Mouse (Mus musculus) stomach, embryonic 14.5 days (tissue): ENCODE results near the gene Hrg. TPM values are rescaled to one million over a fixed set of nuclear protein-coding genes. Genes with fewer than 3 reads are reported as not detected.
"Not testable (repeated sequence)": the region's sequence is repeated elsewhere in the genome, so short reads cannot be mapped to it uniquely, and the experiment has no call there.

Experiments used
- ATAC-seq: fragments of 200-750 bp; cut with Nextera tagmentation; 2 replicates; pipeline ENCODE4 v1.8.0; 2017; ENCODE audit warnings: low read depth, moderate TSS enrichment; ENCODE audit not compliant: insufficient number of reproducible peaks, insufficient read depth, low FRiP score
- H3K27ac ChIP-seq: fragments of 300-500 bp; sonication (generic); 2 replicates; pipeline ENCODE4 v1.5.1; 2014; ENCODE audit warnings: mild to moderate bottlenecking, low read length, moderate library complexity, mixed read lengths
- H3K27me3 ChIP-seq: fragments of 300-500 bp; sonication (generic); 2 replicates; pipeline ENCODE4 v1.6.1; 2014; ENCODE audit warnings: low read length, control low read depth, mixed read lengths; ENCODE audit not compliant: control insufficient read depth, insufficient read depth
- H3K36me3 ChIP-seq: fragments of 300-500 bp; sonication (generic); 2 replicates; pipeline ENCODE4 v1.6.1; 2014; ENCODE audit warnings: mild to moderate bottlenecking, control low read depth, low read length, moderate library complexity, mixed read lengths; ENCODE audit not compliant: control insufficient read depth, insufficient read depth
- H3K4me1 ChIP-seq: fragments of 300-500 bp; sonication (generic); 2 replicates; pipeline ENCODE4 v1.6.1; 2014; ENCODE audit warnings: low read length, control low read depth, mixed read lengths; ENCODE audit not compliant: control insufficient read depth, insufficient read depth
- H3K4me2 ChIP-seq: fragments of 300-500 bp; sonication (generic); replicated peaks from 2 replicates; pipeline ENCODE4 v1.6.1; 2014; ENCODE audit warnings: low read depth, low read length, control low read depth
- H3K4me3 ChIP-seq: fragments of 300-500 bp; sonication (generic); 2 replicates; pipeline ENCODE4 v1.5.1; 2014; ENCODE audit warnings: low read depth, low read length, control low read depth
- H3K9ac ChIP-seq: fragments of 300-500 bp; sonication (generic); replicated peaks from 2 replicates; pipeline ENCODE4 v1.6.1; 2014; ENCODE audit warnings: low read depth, mild to moderate bottlenecking, control low read depth, low read length, moderate library complexity, mixed read lengths
- H3K9me3 ChIP-seq: fragments of 300-500 bp; sonication (generic); 2 replicates; pipeline ENCODE4 v1.6.1; 2016; ENCODE audit warnings: low read depth, low read length, control low read depth; ENCODE audit not compliant: control insufficient read depth
- WGBS: fragments of 180-500 bp; shearing (Covaris S2); extraction: QIAGEN DNeasy Blood & Tissue Kit; methylation state at CpG from one replicate; pipeline ENCODE4 v1.1.7; 2014; 5-methylcytosine and 5-hydroxymethylcytosine counted together
- polyA plus RNA-seq: library from polyadenylated mRNA; unstranded; fragments of >200 nt; fragmentation: Nextera tagmentation; extraction: Ambion mirVana; gene quantifications from 2 replicates; pipeline ENCODE4 v1.2.1, GENCODE M21; 2014

Gene Hrg
- polyA plus RNA-seq, 1 experiment from 2014 or later = not detected

- not testable (repeated sequence) for H3K4me1 ChIP-seq, H3K4me2 ChIP-seq, H3K27ac ChIP-seq, H3K4me3 ChIP-seq, H3K9ac ChIP-seq, H3K36me3 ChIP-seq, ATAC-seq, H3K27me3 ChIP-seq, H3K9me3 ChIP-seq
Observed at GRCm38 (mm10) chr16:22941825-22942476, 8.9 kb upstream of the Hrg start.

DNA sequence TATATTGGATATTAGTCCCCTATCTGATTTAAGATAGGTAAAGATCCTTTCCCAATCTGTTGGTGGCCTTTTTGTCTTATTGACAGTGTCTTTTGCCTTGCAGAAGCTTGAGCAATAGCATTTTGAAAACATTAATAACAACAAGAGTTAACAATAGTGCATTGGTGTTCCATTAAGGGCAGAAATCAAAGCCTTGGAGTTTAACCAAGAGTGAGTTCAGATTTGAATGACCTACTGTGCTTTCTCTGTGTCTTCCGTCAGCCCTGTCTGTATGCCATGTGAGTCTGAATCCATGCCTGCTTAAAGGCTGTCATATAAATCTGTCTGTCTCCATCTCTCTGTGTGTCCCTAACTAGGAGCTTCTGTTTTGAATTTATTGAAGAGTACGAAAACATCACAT is 3.5 kb upstream of the Hrg start:
- Histone ChIP-seq H3K27me3 (no peaks in the 10 kb centered on the region), H3K36me3 (no peaks in the 10 kb centered on the region), H3K4me3 (no peak overlapping the region), H3K9ac (no peak overlapping the region), H3K27ac (no peak overlapping the region), H3K4me1 (no peaks in the 10 kb centered on the region), H3K4me2 (no peak overlapping the region), H3K9me3 (no peaks in the 10 kb centered on the region)
- 89% methylated on average over 2 of the region's 2 CpGs for WGBS
- ATAC-seq = no peak

GRCm38 (mm10) chr16:22953069-22953468 is 2.2 kb downstream of the Hrg start:
- no peak for ATAC-seq
- Histone ChIP-seq H3K27ac (no peak overlapping the region), H3K4me2 (no peak overlapping the region), H3K9me3 (no peaks in the 10 kb centered on the region), H3K27me3 (no peaks in the 10 kb centered on the region), H3K4me3 (no peak overlapping the region), H3K9ac (no peak overlapping the region), H3K36me3 (no peaks in the 10 kb centered on the region), H3K4me1 (no peaks in the 10 kb centered on the region)
- WGBS = 33% methylated on average over 4 of the region's 4 CpGs

DNA sequence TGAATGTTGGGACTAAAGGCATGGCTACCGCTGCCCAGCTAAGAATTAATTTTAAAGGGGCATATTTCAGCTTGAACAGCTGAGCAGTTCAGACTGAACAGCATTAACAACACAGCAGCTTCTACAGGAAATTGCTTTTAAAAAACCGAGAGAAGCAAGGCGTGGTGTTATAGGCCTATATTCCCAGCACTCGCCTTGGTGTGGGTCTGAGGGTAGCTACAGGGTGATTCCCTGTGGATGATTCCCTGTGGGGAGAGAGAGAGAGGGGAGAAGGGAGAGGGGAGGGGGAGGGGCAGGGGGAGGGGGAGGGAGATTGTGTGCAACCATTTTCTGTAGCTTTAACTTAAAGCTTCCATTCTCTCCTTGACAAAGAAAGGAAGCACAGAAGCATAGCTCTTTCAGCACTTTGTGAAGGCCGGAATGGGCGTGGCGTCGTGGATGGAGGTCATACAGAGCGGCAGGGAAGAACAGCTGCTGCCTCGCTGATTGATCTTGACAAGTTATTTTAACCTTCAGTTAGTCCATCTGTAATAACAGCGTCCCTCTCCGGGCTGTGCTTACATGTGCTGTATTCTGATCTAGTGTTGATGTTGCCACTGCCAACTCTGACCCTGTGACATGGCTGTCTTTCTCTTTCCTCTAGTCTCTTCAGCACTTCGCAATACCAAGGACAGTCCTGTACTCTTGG is 4.7 kb downstream of the Hrg start:
- ATAC-seq = no peak
- Histone ChIP-seq H3K4me2 (no peak overlapping the region), H3K4me3 (no peak overlapping the region), H3K9me3 (no peaks in the 10 kb centered on the region), H3K4me1 (no peaks in the 10 kb centered on the region), H3K27ac (no peak overlapping the region), H3K9ac (no peak overlapping the region), H3K27me3 (no peaks in the 10 kb centered on the region), H3K36me3 (no peaks in the 10 kb centered on the region)
- 61% methylated on average over 13 of the region's 13 CpGs for WGBS

DNA sequence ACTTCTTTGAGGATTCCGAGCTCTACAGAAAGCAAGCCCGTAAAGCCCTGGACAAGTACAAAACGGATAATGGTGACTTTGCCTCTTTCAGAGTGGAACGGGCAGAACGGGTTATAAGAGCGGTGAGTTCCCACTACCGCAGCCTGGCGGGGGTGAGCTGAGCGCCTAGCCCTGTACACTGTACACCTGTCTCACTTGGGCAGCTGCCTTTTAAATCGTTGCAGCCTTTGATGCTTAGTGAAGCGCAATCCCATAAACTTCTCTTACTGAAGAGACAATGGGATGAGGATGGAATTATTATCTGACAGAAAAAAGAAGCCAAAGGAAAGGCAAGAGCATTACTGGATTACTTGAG is 5.2 kb downstream of the Hrg start:
- no peaks in the 10 kb centered on the region for H3K4me1 ChIP-seq
- no peak for ATAC-seq
- no peaks in the 10 kb centered on the region for H3K36me3 ChIP-seq
- no peak overlapping the region for H3K27ac ChIP-seq
- no peak overlapping the region for H3K4me2 ChIP-seq
- H3K27me3 ChIP-seq = no peaks in the 10 kb centered on the region
- no peak overlapping the region for H3K4me3 ChIP-seq
- 84% methylated on average over 11 of the region's 11 CpGs for WGBS
- no peaks in the 10 kb centered on the region for H3K9me3 ChIP-seq
- H3K9ac ChIP-seq = no peak overlapping the region

DNA sequence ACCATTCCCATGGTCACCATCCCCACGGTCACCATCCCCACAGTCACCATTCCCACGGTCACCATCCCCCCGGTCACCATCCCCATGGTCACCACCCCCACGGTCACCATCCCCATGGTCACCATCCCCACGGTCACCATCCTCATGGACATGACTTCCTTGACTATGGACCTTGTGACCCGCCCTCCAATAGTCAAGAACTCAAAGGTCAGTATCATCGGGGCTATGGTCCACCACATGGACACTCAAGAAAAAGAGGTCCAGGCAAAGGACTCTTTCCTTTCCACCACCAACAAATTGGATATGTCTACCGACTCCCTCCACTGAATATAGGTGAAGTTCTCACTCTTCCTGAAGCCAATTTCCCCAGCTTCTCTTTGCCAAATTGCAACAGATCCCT is 10.2 kb downstream of the Hrg start:
- H3K4me1 ChIP-seq = no peaks in the 10 kb centered on the region
- H3K27me3 ChIP-seq = no peaks in the 10 kb centered on the region
- 97% methylated on average over 8 of the region's 8 CpGs for WGBS
- H3K4me3 ChIP-seq = no peak overlapping the region
- H3K9me3 ChIP-seq = no peaks in the 10 kb centered on the region
- no peak for ATAC-seq
- no peak overlapping the region for H3K9ac ChIP-seq
- H3K27ac ChIP-seq = no peak overlapping the region
- H3K4me2 ChIP-seq = no peak overlapping the region
- H3K36me3 ChIP-seq = no peaks in the 10 kb centered on the region

DNA sequence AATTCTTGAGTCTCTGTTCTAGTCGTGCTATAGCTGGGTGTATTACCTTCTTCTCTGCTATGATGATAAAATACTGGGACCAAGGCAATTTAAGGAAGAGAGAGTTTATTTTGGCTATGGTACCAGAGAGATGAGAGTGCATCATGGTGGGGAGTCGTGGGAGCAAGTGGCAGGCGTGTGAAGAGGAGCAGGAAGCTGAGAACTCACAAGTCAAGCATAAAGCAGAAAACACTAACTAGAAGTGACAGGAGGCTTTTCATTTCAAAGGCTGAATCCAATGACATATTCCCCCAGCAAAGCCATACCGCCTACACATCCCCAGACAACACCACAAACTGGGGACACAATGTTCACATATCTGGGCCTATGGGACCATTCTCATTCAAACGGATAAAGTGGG is 11.4 kb downstream of the Hrg start:
- H3K4me2 ChIP-seq = no peak overlapping the region
- H3K27me3 ChIP-seq = no peaks in the 10 kb centered on the region
- H3K27ac ChIP-seq = no peak overlapping the region
- no peak overlapping the region for H3K9ac ChIP-seq
- no peak overlapping the region for H3K4me3 ChIP-seq
- no peak for ATAC-seq
- no peaks in the 10 kb centered on the region for H3K4me1 ChIP-seq
- no peaks in the 10 kb centered on the region for H3K36me3 ChIP-seq
- 81% methylated on average over 5 of the region's 5 CpGs for WGBS
- no peaks in the 10 kb centered on the region for H3K9me3 ChIP-seq

DNA sequence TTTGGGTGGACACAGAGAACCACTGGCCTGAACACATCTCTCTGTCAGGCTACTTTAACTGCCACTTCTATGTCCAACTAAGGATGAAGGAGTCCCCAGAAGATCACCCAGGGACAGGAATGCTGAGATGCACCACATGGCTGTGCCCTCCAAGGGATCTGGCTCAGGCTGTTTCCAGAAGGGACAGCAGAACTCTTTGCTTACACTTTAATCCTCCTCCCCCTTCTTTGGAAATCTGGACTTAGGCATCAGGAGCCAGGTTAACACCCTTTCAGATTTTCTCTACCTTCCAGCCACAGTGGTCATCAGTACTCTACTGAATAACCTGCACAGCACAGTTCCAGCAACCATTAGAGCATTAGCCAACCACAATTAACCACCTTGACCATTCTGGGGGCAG is 12.4 kb downstream of the Hrg start:
- Histone ChIP-seq H3K9me3 (no peaks in the 10 kb centered on the region), H3K36me3 (no peaks in the 10 kb centered on the region), H3K27me3 (no peaks in the 10 kb centered on the region), H3K4me3 (no peak overlapping the region), H3K4me2 (no peak overlapping the region), H3K9ac (no peak overlapping the region), H3K27ac (no peak overlapping the region), H3K4me1 (no peaks in the 10 kb centered on the region)
- no peak for ATAC-seq
